Mouse (Mus musculus): ENCODE data around the gene Tmprss11a.

- no peak for TF ChIP-seq POLR2A (IDR thresholded peaks at IDR 0.05; ENCODE audit: low read depth, low read length)
- peak; percentile 17; the same call in 1 of the 2 replicates for TF ChIP-seq CTCF (IDR thresholded peaks at IDR 0.05; ENCODE audit: borderline replicate concordance, insufficient read depth, low read length)
These were observed 36.1 kb downstream of the Tmprss11a start for GRCm38 (mm10) chr5:86432697-86433096.
